Mouse (Mus musculus): ENCODE data around the gene Tbc1d23.

GRCm38 (mm10) chr16:57167514-57167912 is 63.8 kb downstream of the Tbc1d23 start:
- no peak for TF ChIP-seq CTCF (IDR thresholded peaks at IDR 0.05)
- no peak for TF ChIP-seq EP300 (IDR thresholded peaks at IDR 0.05)
